In the genomic region with DNA sequence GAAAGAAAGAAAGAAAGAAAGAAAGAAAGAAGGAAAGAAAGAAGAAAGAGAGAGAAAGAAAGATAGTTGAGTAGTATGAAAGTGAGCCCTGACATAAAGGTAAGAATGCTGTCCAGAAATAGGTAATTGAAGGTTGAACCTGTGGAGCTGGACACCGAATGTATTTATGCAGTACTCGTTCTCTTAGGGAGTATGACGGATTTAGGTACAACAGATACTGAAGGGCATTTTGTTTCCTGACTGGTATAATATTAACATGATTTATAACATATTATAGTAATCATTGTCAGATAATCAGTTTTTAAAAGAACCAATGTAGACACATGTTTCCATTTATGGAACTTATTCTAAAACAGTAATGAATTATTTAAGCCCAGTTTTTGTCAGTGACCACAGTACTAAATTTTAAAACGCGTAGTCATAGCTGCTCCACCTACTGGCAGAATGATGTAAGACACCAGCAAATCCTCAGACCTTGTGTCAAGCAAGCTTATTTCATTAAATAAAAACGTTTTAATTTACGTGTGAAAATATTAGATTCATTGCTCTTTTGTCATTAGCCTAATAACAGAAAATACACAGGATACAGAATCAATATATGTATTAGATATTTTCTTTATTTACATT, we compare ENCODE assay signal across 7 mouse cellular contexts.
DNase-seq lines count a peak whose midpoint lies in the region; ATAC-seq and TF ChIP-seq lines count a peak whose summit lies in the region.

No protein-coding gene starts in this region.

- no peak overlapping the region for H3K4me2 ChIP-seq in stomach, embryonic 14.5 days (replicated peaks; ENCODE audit: low read depth, low read length)

- TF ChIP-seq POLR2A in MEL (IDR thresholded peaks at IDR 0.05; ENCODE audit: control insufficient read depth in 1 of 2, insufficient read depth in 1 of 2, low read depth in 1 of 2, low read length in 2 of 2, poor library complexity in 1 of 2), result no peak

- no peaks in the 10 kb centered on the region for H3K9me3 ChIP-seq in MEL (replicated peaks; ENCODE audit: insufficient read depth, low read length)
- H3K9me3 ChIP-seq in stomach, embryonic 14.5 days (ENCODE audit: control insufficient read depth, low read depth, low read length), result no peaks in the 10 kb centered on the region

- peak; percentile 70 for ATAC-seq in frontal cortex, adult (ENCODE audit: low TSS enrichment)
- ATAC-seq in stomach, embryonic 14.5 days (ENCODE audit: insufficient number of reproducible peaks, insufficient read depth, low FRiP score, low read depth), result 0 out of 2 replicates have a peak, but pooled peaks have one; percentile 25

- peak; percentile 18 to 62 (median 28); a peak in 2 of 6 replicates for TF ChIP-seq CTCF in MEL (IDR thresholded peaks at IDR 0.05 in 2 of 3, conservative IDR thresholded peaks at IDR 0.05 in 1 of 3; ENCODE audit: control insufficient read depth in 1 of 3, insufficient read depth in 1 of 3, low read depth in 2 of 3, low read length in 3 of 3, poor library complexity in 1 of 3, severe bottlenecking in 1 of 3)

- DNase-seq in layer of hippocampus, adult 11-12 months (ENCODE audit: low spot score), result peak; percentile 40
- no peak for DNase-seq in layer of hippocampus, adult 9-11 months
- DNase-seq in MEL (ENCODE audit: low read depth, low spot score), result peak; percentile 53
- DNase-seq in adrenal gland, postnatal 25 days, result peak; percentile 5
- DNase-seq in left cerebral cortex, postnatal 14 days (ENCODE audit: low spot score in 2 of 2), result peak; percentile 54 to 76

- TF ChIP-seq RAD21 in MEL (IDR thresholded peaks at IDR 0.05; ENCODE audit: low read depth, low read length), result peak; percentile 33

- 42% methylated on average over 7 of the region's 7 CpGs for WGBS in stomach, embryonic 14.5 days

- no peaks in the 10 kb centered on the region for H3K4me1 ChIP-seq in MEL (ENCODE audit: control insufficient read depth in 1 of 2, insufficient read depth in 2 of 2, low read length in 2 of 2)
- 0 out of 2 replicates have a peak, but pooled peaks cover 2% of the 10 kb centered on the region for H3K4me1 ChIP-seq in stomach, embryonic 14.5 days (ENCODE audit: control insufficient read depth, insufficient read depth, low read length)

- no peak overlapping the region for H3K4me3 ChIP-seq in MEL (ENCODE audit: control insufficient read depth in 1 of 2, insufficient read depth in 1 of 2, low read depth in 2 of 2, low read length in 2 of 2)
- H3K4me3 ChIP-seq in stomach, embryonic 14.5 days (ENCODE audit: low read depth, low read length), result no peak overlapping the region

- no peaks in the 10 kb centered on the region for H3K36me3 ChIP-seq in MEL (ENCODE audit: control insufficient read depth in 1 of 2, insufficient read depth in 2 of 2, low read length in 2 of 2)
- H3K36me3 ChIP-seq in stomach, embryonic 14.5 days (ENCODE audit: control insufficient read depth, insufficient read depth, low read length), result no peaks in the 10 kb centered on the region

- no peak overlapping the region for H3K9ac ChIP-seq in MEL (ENCODE audit: control insufficient read depth, low read depth, low read length, poor library complexity, severe bottlenecking)
- no peak overlapping the region for H3K9ac ChIP-seq in stomach, embryonic 14.5 days (replicated peaks; ENCODE audit: low read depth, low read length)

- H3K79me2 ChIP-seq in MEL (ENCODE audit: control insufficient read depth, insufficient read depth, low read length, poor library complexity), result no peaks in the 10 kb centered on the region

- H3K27ac ChIP-seq in MEL (ENCODE audit: control insufficient read depth, low read depth, low read length), result no peak overlapping the region
- H3K27ac ChIP-seq in stomach, embryonic 14.5 days (ENCODE audit: low read length), result no peak overlapping the region

- TF ChIP-seq EP300 in MEL (IDR thresholded peaks at IDR 0.05; ENCODE audit: low read depth in 1 of 2, low read length in 2 of 2), result no peak

- intact Hi-C loops in left cerebral cortex, postnatal 14 days (cut with DNase I), result loop anchor here (5.0 kb wide), 3 partner anchors 219 to 379 kb away; no protein-coding TSS in a partner anchor

- H3K27me3 ChIP-seq in MEL (ENCODE audit: control insufficient read depth in 1 of 2, insufficient read depth in 2 of 2, low read length in 2 of 2), result no peaks in the 10 kb centered on the region
- no peaks in the 10 kb centered on the region for H3K27me3 ChIP-seq in stomach, embryonic 14.5 days (ENCODE audit: control insufficient read depth, insufficient read depth, low read length)

TF ChIP-seq in MEL, 35 proteins besides CTCF, POLR2A, EP300 and RAD21:
- TF ChIP-seq MXI1 (IDR thresholded peaks at IDR 0.05; ENCODE audit: low read depth, low read length), result no peak
- TF ChIP-seq SMC3 (IDR thresholded peaks at IDR 0.05; ENCODE audit: low read depth, low read length), result peak; percentile 67
- TF ChIP-seq NELFE (IDR thresholded peaks at IDR 0.05; ENCODE audit: low read depth, low read length), result no peak
- TF ChIP-seq ZC3H11A (IDR thresholded peaks at IDR 0.05; ENCODE audit: low read depth, low read length), result peak; percentile 15; the same call in 1 of the 2 replicates
